Mouse (Mus musculus): ENCODE results near the gene Samd1. TPM values are rescaled to one million over a fixed set of nuclear protein-coding genes. Genes with fewer than 3 reads are reported as not detected.

The Samd1 gene
- total and polyA plus RNA-seq, 3 experiments: 111 to 121 TPM; not detected in 1

DNA sequence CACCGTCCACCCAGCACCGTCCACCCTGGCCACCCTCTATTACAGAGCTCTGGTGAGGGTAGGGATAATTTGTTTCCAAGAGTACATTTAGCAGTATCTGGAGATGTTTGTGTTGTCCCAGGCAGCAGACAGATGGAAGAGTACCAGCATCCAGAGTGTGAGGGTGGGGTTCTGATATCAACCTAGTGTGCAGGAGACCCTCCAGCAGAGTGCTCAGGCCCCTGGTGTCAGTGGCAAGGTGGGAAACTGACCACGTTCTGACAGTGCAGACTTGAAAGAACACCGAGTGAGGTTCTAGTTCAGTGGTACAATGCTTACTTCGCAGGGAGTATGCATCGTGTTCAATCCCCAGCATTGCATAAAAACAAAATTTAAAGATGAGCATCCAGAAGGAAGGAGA, 25.8 kb upstream of the Samd1 start:
- no peak overlapping the region; the same call in 1 of the 2 replicates for H3K27ac ChIP-seq (ENCODE audit: control insufficient read depth, low read depth, low read length)
- TF ChIP-seq MYC (IDR thresholded peaks at IDR 0.05; ENCODE audit: low read depth, low read length) (no peak), GATA1 (IDR thresholded peaks at IDR 0.05; ENCODE audit: low read depth, low read length) (no peak), CHD2 (IDR thresholded peaks at IDR 0.05; ENCODE audit: low read length) (no peak), ZKSCAN1 (IDR thresholded peaks at IDR 0.05; ENCODE audit: low read depth, low read length) (no peak), CTCF (IDR thresholded peaks at IDR 0.05 in 2 of 3, conservative IDR thresholded peaks at IDR 0.05 in 1 of 3; ENCODE audit: control insufficient read depth in 1 of 3, insufficient read depth in 1 of 3, low read depth in 2 of 3, low read length in 3 of 3, poor library complexity in 1 of 3, severe bottlenecking in 1 of 3) (no peak), SMC3 (IDR thresholded peaks at IDR 0.05; ENCODE audit: low read depth, low read length) (no peak), KAT2A (conservative IDR thresholded peaks at IDR 0.05; ENCODE audit: low read depth, low read length) (no peak), TAL1 (IDR thresholded peaks at IDR 0.05; ENCODE audit: low read length) (no peak), TBP (IDR thresholded peaks at IDR 0.05; ENCODE audit: low read depth, low read length) (no peak)
- H3K4me1 ChIP-seq (ENCODE audit: control insufficient read depth in 1 of 2, insufficient read depth in 2 of 2, low read length in 2 of 2): peaks cover 0 to 9% of the 10 kb centered on the region in 2 experiments; a peak in 1 of 4 replicates
- H3K9ac ChIP-seq (ENCODE audit: control insufficient read depth, low read depth, low read length, poor library complexity, severe bottlenecking): peak overlapping the region; percentile 70
- H3K27me3 ChIP-seq (ENCODE audit: control insufficient read depth in 1 of 2, insufficient read depth in 2 of 2, low read length in 2 of 2): no peaks in the 10 kb centered on the region
- H3K36me3 ChIP-seq (ENCODE audit: control insufficient read depth in 1 of 2, insufficient read depth in 2 of 2, low read length in 2 of 2): peaks cover 0 to 4% of the 10 kb centered on the region in 2 experiments; a peak in 3 of 4 replicates
- no peaks in the 10 kb centered on the region for H3K9me3 ChIP-seq (replicated peaks; ENCODE audit: insufficient read depth, low read length)
- peaks cover 8% of the 10 kb centered on the region for H3K79me2 ChIP-seq (ENCODE audit: control insufficient read depth, insufficient read depth, low read length, poor library complexity)
- no peak for DNase-seq (ENCODE audit: low read depth, low spot score)
- H3K4me3 ChIP-seq (ENCODE audit: control insufficient read depth in 1 of 2, insufficient read depth in 1 of 2, low read depth in 2 of 2, low read length in 2 of 2): peak overlapping the region; percentile 61 to 69

DNA sequence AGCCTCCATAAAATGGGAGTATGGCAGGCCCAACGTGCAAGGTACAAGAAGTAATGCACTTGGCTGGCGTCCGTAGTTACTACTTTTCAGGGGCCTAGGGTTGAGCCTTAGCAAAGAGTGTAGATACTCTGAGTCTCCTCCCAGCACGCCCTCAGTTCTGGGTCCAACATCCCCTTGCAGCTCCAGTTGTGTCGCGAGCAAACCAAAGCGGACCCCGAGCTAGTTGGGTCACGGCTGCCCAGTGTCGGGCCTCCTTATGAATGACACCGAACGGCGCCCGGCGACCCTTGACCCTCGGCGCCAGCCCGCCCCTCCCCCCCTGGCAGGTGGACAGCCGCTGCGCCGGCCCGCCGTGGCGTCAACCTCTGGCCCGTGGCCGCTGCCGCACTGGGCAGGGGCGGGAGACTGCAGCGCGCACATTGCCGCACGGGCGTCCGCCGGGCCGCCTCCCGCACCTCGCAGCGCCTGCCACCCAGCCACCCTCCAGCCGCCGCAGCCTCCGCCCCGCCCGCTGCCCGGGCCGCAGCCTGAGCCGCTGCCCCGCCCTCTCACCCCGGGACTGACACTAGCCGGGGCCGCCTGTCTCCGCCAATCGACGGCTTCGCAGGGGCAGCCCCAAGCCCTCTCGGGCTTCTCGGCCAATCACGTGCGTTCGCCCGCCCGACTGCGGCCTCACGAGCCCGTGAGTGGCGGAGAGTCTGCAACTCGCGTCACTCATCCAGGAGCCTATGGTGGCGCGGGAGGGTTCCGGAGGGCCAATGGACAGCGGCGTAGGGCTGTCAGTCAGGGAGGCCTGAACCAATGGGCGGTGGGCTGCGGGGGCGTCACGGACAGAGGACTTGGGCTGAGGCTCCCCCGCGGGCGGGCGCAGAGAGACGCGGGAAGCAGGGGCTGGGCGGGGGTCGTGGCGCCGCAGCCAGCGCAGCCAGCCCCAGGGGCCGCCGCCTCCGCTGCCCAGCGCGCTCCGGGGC, 25.0 kb upstream of the Samd1 start, which contains the start of gene Prkaca:
TSS of gene Prkaca (plus strand) at position 844 of the 971 bp plus-strand sequence.
- Histone ChIP-seq H3K9ac (ENCODE audit: control insufficient read depth, low read depth, low read length, poor library complexity, severe bottlenecking) (peak within 1 kb of the TSS; percentile 78), H3K27ac (ENCODE audit: control insufficient read depth, low read depth, low read length) (peak within 1 kb of the TSS; percentile 29), H3K79me2 (ENCODE audit: control insufficient read depth, insufficient read depth, low read length, poor library complexity) (peaks cover 8% of the 10 kb centered on the region), H3K4me3 (ENCODE audit: control insufficient read depth in 1 of 2, insufficient read depth in 1 of 2, low read depth in 2 of 2, low read length in 2 of 2) (peak within 1 kb of the TSS; percentile 69 to 82), H3K4me1 (ENCODE audit: control insufficient read depth in 1 of 2, insufficient read depth in 2 of 2, low read length in 2 of 2) (peaks cover 0 to 9% of the 10 kb centered on the region in 2 experiments; a peak in 1 of 4 replicates), H3K27me3 (ENCODE audit: control insufficient read depth in 1 of 2, insufficient read depth in 2 of 2, low read length in 2 of 2) (no peaks in the 10 kb centered on the region), H3K9me3 (replicated peaks; ENCODE audit: insufficient read depth, low read length) (no peaks in the 10 kb centered on the region), H3K36me3 (ENCODE audit: control insufficient read depth in 1 of 2, insufficient read depth in 2 of 2, low read length in 2 of 2) (peaks cover 0 to 4% of the 10 kb centered on the region in 2 experiments; a peak in 3 of 4 replicates)
- peak; percentile 98 for DNase-seq (ENCODE audit: low read depth, low spot score)
- no peak for TF ChIP-seq GABPA (IDR thresholded peaks at IDR 0.05; ENCODE audit: low read depth, low read length)
- TF ChIP-seq CTCF (IDR thresholded peaks at IDR 0.05 in 2 of 3, conservative IDR thresholded peaks at IDR 0.05 in 1 of 3; ENCODE audit: control insufficient read depth in 1 of 3, insufficient read depth in 1 of 3, low read depth in 2 of 3, low read length in 3 of 3, poor library complexity in 1 of 3, severe bottlenecking in 1 of 3): no peak
- TF ChIP-seq MEF2A (IDR thresholded peaks at IDR 0.05; ENCODE audit: extremely low read depth, insufficient replicate concordance, low read depth, low read length, poor library complexity, severe bottlenecking): no peak
- no peak for TF ChIP-seq E2F4 (IDR thresholded peaks at IDR 0.05; ENCODE audit: borderline replicate concordance, low read depth, low read length)
- TF ChIP-seq JUND (IDR thresholded peaks at IDR 0.05; ENCODE audit: low read depth, low read length): no peak
- TF ChIP-seq ELF1 (IDR thresholded peaks at IDR 0.05; ENCODE audit: low read depth, low read length): no peak
- no peak for TF ChIP-seq GATA1 (IDR thresholded peaks at IDR 0.05; ENCODE audit: low read depth, low read length)
- no peak for TF ChIP-seq MYC (IDR thresholded peaks at IDR 0.05; ENCODE audit: low read depth, low read length)
- no peak for TF ChIP-seq BHLHE40 (IDR thresholded peaks at IDR 0.05; ENCODE audit: borderline replicate concordance, low read depth, low read length)
- TF ChIP-seq ETS1 (IDR thresholded peaks at IDR 0.05; ENCODE audit: low read depth, low read length): no peak
- TF ChIP-seq SMC3 (IDR thresholded peaks at IDR 0.05; ENCODE audit: low read depth, low read length): no peak
- TF ChIP-seq ZNF384 (IDR thresholded peaks at IDR 0.05; ENCODE audit: low read depth, low read length): no peak
- TF ChIP-seq CHD2 (IDR thresholded peaks at IDR 0.05; ENCODE audit: low read length): peak; percentile 87
- peak; percentile 78; the same call in 1 of the 2 replicates for TF ChIP-seq MAZ (IDR thresholded peaks at IDR 0.05; ENCODE audit: low read depth, low read length)
- no peak for TF ChIP-seq MAFK (IDR thresholded peaks at IDR 0.05; ENCODE audit: borderline replicate concordance, low read depth, low read length)
- no peak for TF ChIP-seq TCF12 (IDR thresholded peaks at IDR 0.05; ENCODE audit: low read depth, low read length)
- peak; percentile 67; the same call in 1 of the 2 replicates for TF ChIP-seq MAX (IDR thresholded peaks at IDR 0.05; ENCODE audit: low read length)
- no peak for TF ChIP-seq EP300 (IDR thresholded peaks at IDR 0.05; ENCODE audit: low read depth in 1 of 2, low read length in 2 of 2)
- TF ChIP-seq POLR2AphosphoS5 (IDR thresholded peaks at IDR 0.05; ENCODE audit: borderline replicate concordance, low read depth, low read length): no peak
- peak; percentile 44; the same call in 1 of the 2 replicates for TF ChIP-seq NRF1 (IDR thresholded peaks at IDR 0.05; ENCODE audit: insufficient read depth, low read depth, low read length, poor library complexity, severe bottlenecking)
- no peak for TF ChIP-seq UBTF (IDR thresholded peaks at IDR 0.05; ENCODE audit: borderline replicate concordance, insufficient read depth, low read depth, low read length)
- peak; percentile 45; the same call in 1 of the 2 replicates for TF ChIP-seq POLR2AphosphoS2 (IDR thresholded peaks at IDR 0.05; ENCODE audit: low read length)
- TF ChIP-seq CHD1 (IDR thresholded peaks at IDR 0.05; ENCODE audit: low read depth, low read length): no peak
- TF ChIP-seq TAL1 (IDR thresholded peaks at IDR 0.05; ENCODE audit: low read length): no peak

All from MEL (cell line).